Mouse (Mus musculus) testis, adult 2 months (tissue): ENCODE measurements around the gene Hykk. TPM values are rescaled to one million over a fixed set of nuclear protein-coding genes. Genes with fewer than 3 reads are reported as not detected.
A peak's percentile ranks its signal among the peaks of the same experiment; 100 is the strongest.
"Not testable (repeated sequence)": the region's sequence is repeated elsewhere in the genome, so short reads cannot be mapped to it uniquely, and the experiment has no call there.

Source experiments
- H3K27ac ChIP-seq: fragments of 200-500 bp; 2 replicates; pipeline ENCODE4 v1.5.1; 2012; ENCODE audit warnings: low read depth, low read length; ENCODE audit not compliant: control insufficient read depth, insufficient read depth
- H3K27me3 ChIP-seq: fragments of 200-500 bp; 2 replicates; pipeline ENCODE4 v1.6.1; 2012; ENCODE audit warnings: mild to moderate bottlenecking, low read length, moderate library complexity; ENCODE audit not compliant: control insufficient read depth, insufficient read depth
- H3K36me3 ChIP-seq: fragments of 200-500 bp; 2 replicates; pipeline ENCODE4 v1.6.1; 2012; ENCODE audit warnings: mild to moderate bottlenecking, low read length; ENCODE audit not compliant: control insufficient read depth, insufficient read depth
- H3K4me1 ChIP-seq: fragments of 200-500 bp; 2 replicates; pipeline ENCODE4 v1.6.1; 2012; ENCODE audit warnings: low read length; ENCODE audit not compliant: control insufficient read depth, insufficient read depth
- H3K4me3 ChIP-seq: fragments of 200-500 bp; 2 replicates; pipeline ENCODE4 v1.5.1; 2012; ENCODE audit warnings: low read depth, mild to moderate bottlenecking, low read length, moderate library complexity, mixed read lengths; ENCODE audit not compliant: control insufficient read depth
- CTCF ChIP-seq: fragments of 200-500 bp; IDR thresholded peaks from 2 replicates; pipeline ENCODE4 v1.5.1; 2012; ENCODE audit warnings: low read depth, mild to moderate bottlenecking, inconsistent platforms, low read length, moderate library complexity; ENCODE audit not compliant: control insufficient read depth, insufficient read depth, insufficient replicate concordance
- POLR2A ChIP-seq: fragments of 200-500 bp; IDR thresholded peaks from 2 replicates; pipeline ENCODE4 v1.6.1; 2012; ENCODE audit warnings: low read depth, mild to moderate bottlenecking, inconsistent platforms, low read length, moderate library complexity; ENCODE audit not compliant: control insufficient read depth
- polyA plus RNA-seq: library from polyadenylated mRNA; depleted of rRNA; stranded (reverse); fragments of >200 nt; gene quantifications from 2 replicates; pipeline ENCODE4 v1.2.3, GENCODE M21; 2012

Gene Hykk
- polyA plus RNA-seq, 1 experiment: 0.36 TPM

DNA sequence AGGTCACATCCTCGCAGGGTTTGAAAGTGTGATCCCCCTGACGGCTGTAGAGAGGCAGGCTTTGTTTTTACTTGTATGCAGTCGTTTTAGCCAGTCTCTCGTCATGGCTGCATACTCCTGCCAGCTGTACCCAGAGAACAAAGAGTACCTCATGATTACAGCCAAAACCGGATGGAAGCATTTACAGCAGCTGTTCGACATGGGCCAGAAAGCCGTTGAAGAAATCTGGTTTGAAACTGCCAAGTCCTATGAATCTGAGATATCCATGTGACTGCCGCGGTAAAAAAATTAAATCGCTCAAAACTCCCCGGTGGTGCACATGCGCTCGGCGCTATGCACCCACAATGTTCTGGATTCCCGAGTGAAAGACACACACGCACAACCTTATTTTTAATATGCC, 29.2 kb downstream of the Hykk start:
- H3K4me3 ChIP-seq: no peak overlapping the region
- TF ChIP-seq CTCF: no peak
- TF ChIP-seq POLR2A: no peak
- no peaks in the 10 kb centered on the region for H3K36me3 ChIP-seq
- no peaks in the 10 kb centered on the region for H3K27me3 ChIP-seq
- H3K4me1 ChIP-seq: no peaks in the 10 kb centered on the region
- H3K27ac ChIP-seq: no peak overlapping the region

DNA sequence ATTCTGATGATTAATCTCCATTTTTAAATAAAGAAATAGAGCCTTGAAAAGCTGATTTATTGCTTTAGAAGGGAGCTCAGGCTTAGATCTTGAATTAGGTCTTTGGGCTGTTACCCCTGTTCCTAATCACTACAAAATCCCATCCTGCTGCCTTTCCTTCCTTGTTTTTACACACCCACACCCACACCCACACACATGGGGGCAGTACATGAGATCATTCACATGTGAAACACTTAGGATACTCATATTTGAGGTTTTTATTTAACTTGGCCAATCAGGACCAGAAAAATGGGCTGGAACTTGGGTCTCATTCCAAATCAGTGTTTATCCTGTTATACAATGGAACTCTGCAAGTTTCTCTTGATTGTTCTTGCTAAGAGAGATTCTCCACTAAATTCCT, 32.4 kb downstream of the Hykk start:
- TF ChIP-seq CTCF: no peak
- no peak overlapping the region for H3K27ac ChIP-seq

DNA sequence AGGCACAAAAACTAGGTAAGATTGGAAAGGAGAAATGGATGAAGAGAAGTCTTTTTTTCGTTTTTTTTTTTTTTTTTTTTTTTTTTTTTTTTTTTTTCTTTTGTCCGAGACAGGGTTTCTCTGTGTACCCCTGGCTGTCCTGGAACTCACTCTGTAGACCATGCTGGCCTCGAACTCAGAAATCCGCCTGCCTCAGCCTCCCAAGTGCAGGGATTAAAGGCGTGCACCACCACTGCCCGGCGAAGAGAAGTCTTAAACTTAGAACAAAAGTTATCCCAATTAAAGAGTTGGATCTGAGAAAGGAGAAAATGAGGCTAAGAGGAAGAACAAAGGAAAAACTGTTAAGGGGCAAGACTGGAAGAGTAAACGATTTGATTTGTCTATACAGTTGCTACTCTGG, 33.1 kb downstream of the Hykk start:
- not testable (repeated sequence) for H3K27ac ChIP-seq, H3K36me3 ChIP-seq, H3K27me3 ChIP-seq, H3K4me1 ChIP-seq
- peak overlapping the region; percentile 92 for H3K4me3 ChIP-seq

More for the DNA sequence above, 32.4 kb downstream of the Hykk start:
- Histone ChIP-seq H3K4me1 (no peaks in the 10 kb centered on the region), H3K27me3 (no peaks in the 10 kb centered on the region), H3K4me3 (no peak overlapping the region), H3K36me3 (no peaks in the 10 kb centered on the region; the same call in 1 of the 2 replicates)

DNA sequence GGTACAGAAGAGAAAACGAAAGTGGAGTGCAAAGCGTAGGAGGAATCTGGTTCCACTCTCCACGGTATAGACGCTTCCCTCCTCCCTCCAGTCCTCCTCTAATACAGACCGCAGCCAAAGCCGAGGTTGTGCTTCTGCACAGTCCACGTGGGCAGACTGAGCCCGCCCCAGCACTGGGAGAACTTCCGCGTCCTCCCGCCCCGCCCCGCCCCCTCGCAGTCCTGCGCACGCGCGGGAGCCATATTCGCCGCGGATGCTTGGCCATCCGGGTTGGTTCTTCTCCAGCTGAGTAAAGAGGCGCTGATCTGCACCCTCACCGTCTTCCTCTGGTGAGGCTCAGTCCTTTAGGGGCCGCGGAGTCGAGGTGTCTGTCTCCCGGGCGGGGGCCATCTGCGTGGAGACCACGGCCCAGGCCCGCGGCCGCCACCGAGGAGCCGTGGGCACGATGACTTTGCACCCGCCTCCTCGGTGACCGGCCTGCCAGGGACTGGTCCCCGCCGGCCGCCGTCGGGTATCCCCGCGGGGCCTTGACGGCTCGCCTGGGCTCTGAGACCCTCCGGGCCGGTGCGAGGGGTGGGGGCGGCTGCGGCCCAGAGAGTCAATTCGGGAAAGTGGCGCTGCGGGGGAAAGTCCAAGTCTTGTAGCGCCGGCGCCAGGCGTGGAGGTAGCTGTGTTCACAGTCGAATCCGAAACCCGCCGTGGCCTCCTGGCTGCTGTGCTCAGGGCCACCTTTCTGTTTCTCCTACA, 33.7 kb downstream of the Hykk start, which contains the start of the genes Psma4 and AY074887:
Psma4 (plus strand) TSS at position 216 of the 747 bp plus-strand sequence.
AY074887 (minus strand) TSS at position 424 of the 747 bp plus-strand sequence.
- H3K27me3 ChIP-seq: no peaks in the 10 kb centered on the region
- no peaks in the 10 kb centered on the region; the same call in none of the 2 replicates for H3K36me3 ChIP-seq
- TF ChIP-seq CTCF (no peak), POLR2A (peak; percentile 84)
- H3K4me1 ChIP-seq: no peaks in the 10 kb centered on the region
- peak within 1 kb of the TSS; percentile 92 for H3K4me3 ChIP-seq
- peak within 1 kb of the TSS; percentile 92 for H3K27ac ChIP-seq

DNA sequence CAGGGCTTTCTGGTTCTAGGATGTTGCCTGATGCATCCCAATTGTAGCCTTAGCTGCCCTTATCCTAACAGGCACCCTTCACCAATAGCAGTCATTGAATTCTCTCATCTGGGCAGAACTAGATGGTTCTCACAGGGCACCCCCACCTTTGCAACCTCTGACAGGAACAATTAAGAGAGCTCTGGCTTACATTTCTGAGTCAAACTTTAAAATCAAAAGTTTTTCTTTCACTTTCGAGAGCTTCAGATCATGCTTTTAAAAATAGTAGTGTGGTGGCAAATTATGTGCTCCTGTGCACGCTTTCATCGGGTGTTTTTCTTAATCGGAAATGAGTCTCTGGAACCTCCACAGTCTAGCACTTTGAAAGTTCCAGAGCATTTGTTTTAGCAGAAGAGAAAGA, 44.0 kb downstream of the Hykk start:
- H3K4me1 ChIP-seq: no peaks in the 10 kb centered on the region
- H3K36me3 ChIP-seq: no peaks in the 10 kb centered on the region; the same call in 1 of the 2 replicates
- H3K27me3 ChIP-seq: no peaks in the 10 kb centered on the region
- H3K27ac ChIP-seq: no peak overlapping the region
- no peak for TF ChIP-seq CTCF
- no peak for TF ChIP-seq POLR2A
- H3K4me3 ChIP-seq: no peak overlapping the region

DNA sequence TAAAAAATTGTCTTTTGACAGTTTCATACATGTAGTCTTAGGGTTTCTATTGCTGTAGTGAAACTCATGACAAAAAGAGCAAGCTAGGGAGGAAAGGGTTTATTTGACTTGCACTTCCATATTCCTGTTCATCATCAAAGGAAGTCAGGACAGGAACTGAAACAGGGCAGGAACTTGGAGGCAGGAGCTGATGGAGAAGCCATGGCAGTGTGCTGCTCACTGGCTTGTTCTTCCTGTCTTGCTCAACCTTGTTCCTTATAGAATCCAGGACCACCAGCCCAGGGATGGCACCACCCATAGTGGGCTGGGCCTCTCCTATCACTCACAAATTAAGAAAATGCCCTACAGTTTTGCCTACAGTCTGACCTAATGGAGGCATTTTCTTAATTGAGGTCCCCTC, 46.6 kb downstream of the Hykk start:
- Histone ChIP-seq H3K27me3 (no peaks in the 10 kb centered on the region), H3K27ac (no peak overlapping the region), H3K36me3 (no peaks in the 10 kb centered on the region), H3K4me3 (no peak overlapping the region), H3K4me1 (no peaks in the 10 kb centered on the region)
- no peak for TF ChIP-seq POLR2A
- no peak for TF ChIP-seq CTCF

GRCm38 (mm10) chr9:54969972-54970637, 53.0 kb downstream of the Hykk start:
- no peaks in the 10 kb centered on the region for H3K27me3 ChIP-seq
- H3K27ac ChIP-seq: no peak overlapping the region
- no peaks in the 10 kb centered on the region for H3K36me3 ChIP-seq
- no peaks in the 10 kb centered on the region for H3K4me1 ChIP-seq
- H3K4me3 ChIP-seq: no peak overlapping the region
- TF ChIP-seq CTCF (no peak), POLR2A (no peak)
